7 mouse cellular contexts compared by ENCODE assay signal in genomic region chr2:93252356-93252755, GRCm38 (mm10).
A peak's percentile ranks its signal among the peaks of the same experiment; 100 is the strongest.
DNase-seq lines count a peak whose midpoint lies in the region; ATAC-seq and TF ChIP-seq lines count a peak whose summit lies in the region.

No protein-coding gene starts in this region.

- TF ChIP-seq EP300 in lung, postnatal 0 days (IDR thresholded peaks at IDR 0.05) = no peak

- TF ChIP-seq CTCF in Patski (IDR thresholded peaks at IDR 0.05) = no peak
- TF ChIP-seq CTCF in forebrain, postnatal 0 days (IDR thresholded peaks at IDR 0.05; ENCODE audit: low read depth) = 0 out of 2 replicates have a peak, but pooled peaks have one; percentile 11
- TF ChIP-seq CTCF in thymus, adult 2 months (IDR thresholded peaks at IDR 0.05; ENCODE audit: borderline replicate concordance, control insufficient read depth, extremely low read depth, insufficient read depth, low read length, poor library complexity) = no peak
- no peak for TF ChIP-seq CTCF in lung, postnatal 0 days (IDR thresholded peaks at IDR 0.05)

- no peaks in the 10 kb centered on the region for H3K36me3 ChIP-seq in forebrain, postnatal 0 days (ENCODE audit: insufficient read depth)
- H3K36me3 ChIP-seq in thymus, adult 2 months (ENCODE audit: control insufficient read depth, insufficient read depth, low read length) = no peaks in the 10 kb centered on the region
- H3K36me3 ChIP-seq in lung, postnatal 0 days (ENCODE audit: insufficient read depth, low read length) = no peaks in the 10 kb centered on the region

- intact Hi-C loops in left cerebral cortex, postnatal 4 days (cut with DNase I) = no loop called here

- no peak for TF ChIP-seq POLR2A in thymus, adult 2 months (IDR thresholded peaks at IDR 0.05; ENCODE audit: control insufficient read depth, extremely low read depth, insufficient read depth, low read length, poor library complexity)

- 11% methylated on average over 9 of the region's 9 CpGs for WGBS in forebrain, postnatal 0 days
- WGBS in thymus, adult 2 months = 83% methylated on average over 9 of the region's 9 CpGs
- WGBS in lung, postnatal 0 days = 46% methylated on average over 9 of the region's 9 CpGs

- CTCF ChIA-PET in Patski (lab: Charles Lee) = interaction anchor here (1.0 to 2.8 kb wide), 2 partner anchors 26 to 35 kb away, joined by 3 to 12 read pairs; no protein-coding TSS in a partner anchor

- H3K27me3 ChIP-seq in Patski = no peaks in the 10 kb centered on the region
- no peaks in the 10 kb centered on the region for H3K27me3 ChIP-seq in forebrain, postnatal 0 days (ENCODE audit: insufficient read depth, low read length)
- no peaks in the 10 kb centered on the region for H3K27me3 ChIP-seq in thymus, adult 2 months (ENCODE audit: control insufficient read depth, insufficient read depth, low read length)
- H3K27me3 ChIP-seq in lung, postnatal 0 days (replicated peaks; ENCODE audit: insufficient read depth, low read length) = no peaks in the 10 kb centered on the region

- H3K4me1 ChIP-seq in forebrain, postnatal 0 days (ENCODE audit: insufficient read depth) = no peaks in the 10 kb centered on the region
- no peaks in the 10 kb centered on the region for H3K4me1 ChIP-seq in thymus, adult 2 months (replicated peaks; ENCODE audit: control insufficient read depth, insufficient read depth, low read length)
- no peaks in the 10 kb centered on the region for H3K4me1 ChIP-seq in lung, postnatal 0 days (ENCODE audit: insufficient read depth, low read depth, low read length)

- H3K27ac ChIP-seq in forebrain, postnatal 0 days (ENCODE audit: low read depth, low read length) = no peak overlapping the region
- H3K27ac ChIP-seq in thymus, adult 2 months (ENCODE audit: control insufficient read depth, insufficient read depth, low read length) = no peak overlapping the region
- no peak overlapping the region for H3K27ac ChIP-seq in lung, postnatal 0 days (ENCODE audit: low read length)

- in situ Hi-C loops in Patski (cut with MboI; ENCODE audit: low pct_unique_long_range_greater_than_20kb) = no loop called here

- no peak for DNase-seq in Patski (ENCODE audit: low read depth, low spot score)
- peak; percentile 87 for DNase-seq in brain, adult 2 months (ENCODE audit: low read depth, low spot score)
- peak; percentile 49 for DNase-seq in forebrain, postnatal 0 days
- peak; percentile 82 for DNase-seq in left cerebral cortex, postnatal 4 days
- no peak for DNase-seq in thymus, adult 2 months
- DNase-seq in T-cell, adult 2 months (ENCODE audit: low spot score) = no peak
- no peak for DNase-seq in lung, postnatal 0 days (ENCODE audit: low spot score)

- peak; percentile 68 for ATAC-seq in Patski
- ATAC-seq in forebrain, postnatal 0 days = peak; percentile 67
- no peak for ATAC-seq in lung, postnatal 0 days

- POLR2A ChIA-PET in Patski (lab: Charles Lee) = no interaction called here

- no peaks in the 10 kb centered on the region for H3K9me3 ChIP-seq in forebrain, postnatal 0 days (ENCODE audit: low read length)
- no peaks in the 10 kb centered on the region for H3K9me3 ChIP-seq in lung, postnatal 0 days (ENCODE audit: low read length)

- H3K4me3 ChIP-seq in forebrain, postnatal 0 days (ENCODE audit: low read depth, low read length) = no peak overlapping the region
- H3K4me3 ChIP-seq in thymus, adult 2 months (ENCODE audit: control insufficient read depth, insufficient read depth, low read length) = no peak overlapping the region
- H3K4me3 ChIP-seq in lung, postnatal 0 days (ENCODE audit: low read depth, low read length) = no peak overlapping the region

- no peak overlapping the region for H3K9ac ChIP-seq in forebrain, postnatal 0 days
- no peak overlapping the region for H3K9ac ChIP-seq in lung, postnatal 0 days (replicated peaks; ENCODE audit: low read depth)

- H3K4me2 ChIP-seq in forebrain, postnatal 0 days (ENCODE audit: low read depth) = no peak overlapping the region
- no peak overlapping the region for H3K4me2 ChIP-seq in lung, postnatal 0 days (replicated peaks; ENCODE audit: low read depth, low read length)

Comparison
In these comparisons a context has a peak if more than half of its experiments do, and no peak if none do; other contexts are left out.
1. DNase-seq: peak in brain, adult 2 months (single experiment), forebrain, postnatal 0 days (single experiment) and left cerebral cortex, postnatal 4 days (single experiment); none in Patski (single experiment), thymus, adult 2 months (single experiment), T-cell, adult 2 months (single experiment) and lung, postnatal 0 days (single experiment).